Mouse (Mus musculus) monocyte, adult 2 months (primary cell): ENCODE data around the gene Sycp2.

Experiments used
- DNase-seq, 2 experiments: peaks; one replicate each; pipeline ENCODE4 v3.0.0; 2022; ENCODE audit warnings: low spot score in 2 of 2, low read depth in 1 of 2

Sycp2 gene

DNA sequence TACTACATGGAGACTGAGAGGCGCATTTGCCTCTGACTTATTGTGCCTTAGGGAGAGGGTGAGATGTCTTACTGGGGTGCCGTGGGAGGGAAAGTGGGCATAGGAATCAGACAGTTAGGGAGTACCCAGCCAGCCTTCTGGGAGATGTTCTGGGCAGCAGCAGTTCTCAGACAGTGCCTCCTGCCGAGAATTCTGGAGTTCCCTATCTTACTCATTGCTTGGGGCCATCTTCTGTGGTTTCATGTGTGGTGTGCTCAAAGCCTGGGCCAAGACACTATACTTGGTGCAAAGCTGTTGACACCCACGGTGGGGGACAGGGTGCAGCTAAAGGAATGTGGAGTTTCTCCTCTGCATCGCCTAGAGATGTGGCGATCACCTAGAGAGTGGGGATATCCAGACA is 102.8 kb downstream of the Sycp2 start:
- no peak for DNase-seq

DNA sequence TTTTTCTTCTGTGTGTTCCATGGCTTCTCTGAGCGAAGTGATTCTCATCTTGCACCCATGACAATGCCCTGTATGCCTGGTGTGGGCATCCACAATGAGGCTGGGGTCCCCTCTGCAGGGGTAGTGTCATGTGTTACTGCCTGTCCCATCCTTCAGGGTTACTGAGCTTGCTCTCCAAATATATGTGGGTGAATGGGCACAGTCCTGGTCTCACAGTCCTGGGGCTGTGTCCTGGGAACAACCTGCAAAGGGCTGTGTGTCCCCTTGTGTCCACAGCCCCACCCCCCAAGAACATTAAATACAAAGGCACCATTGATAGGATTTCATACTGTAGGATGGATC is 103.3 kb downstream of the Sycp2 start:
- no peak for DNase-seq

DNA sequence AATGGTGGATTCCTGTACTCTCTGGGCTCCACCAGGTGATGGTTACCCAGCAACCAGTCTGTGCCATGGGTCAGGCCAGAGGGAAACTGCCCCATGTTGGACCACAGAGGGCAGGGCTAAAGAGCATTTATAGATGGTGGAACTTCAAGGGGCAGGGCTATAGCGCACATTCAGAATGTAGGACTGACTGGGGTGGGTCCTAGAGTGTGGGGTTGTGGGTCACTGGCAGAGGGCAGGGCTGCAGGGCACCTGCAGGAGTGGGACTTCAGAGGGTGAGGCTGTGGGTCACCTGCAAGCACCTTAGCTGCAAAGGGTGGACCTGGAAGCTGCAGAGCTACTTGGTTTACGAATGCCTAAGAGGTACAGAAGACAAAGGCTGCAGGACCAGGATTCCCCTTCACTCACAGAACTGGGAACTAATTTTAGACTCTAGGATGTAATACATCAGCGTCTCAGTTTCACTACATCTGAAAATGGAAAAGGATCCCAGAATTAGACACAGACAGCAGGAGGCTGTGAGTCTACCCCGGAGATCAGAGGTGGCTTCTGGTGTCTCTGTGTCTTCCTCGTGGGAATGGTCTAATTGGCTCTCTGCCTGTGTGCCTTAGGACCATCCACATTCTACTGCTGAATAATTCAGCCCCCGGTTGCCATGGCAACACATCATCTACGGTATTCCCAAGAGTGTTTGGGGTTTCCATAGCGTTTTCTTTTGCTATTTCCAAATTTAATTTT is 103.9 kb downstream of the Sycp2 start:
- no peak for DNase-seq
